Mouse (Mus musculus) layer of hippocampus, postnatal 36 days (tissue): ENCODE data around the gene Cldn4. TPM values are rescaled to one million over a fixed set of nuclear protein-coding genes. Genes with fewer than 3 reads are reported as not detected.
"Not testable (repeated sequence)": the region's sequence is repeated elsewhere in the genome, so short reads cannot be mapped to it uniquely, and the experiment has no call there.

Experiments
- DNase-seq, 2 experiments: peaks; one replicate each; pipeline ENCODE4 v3.0.0; 2022
- total RNA-seq, 2 experiments: library from RNA; stranded (reverse); gene quantifications; 2 replicates each; pipeline ENCODE4 v1.2.3; 2021

The Cldn4 gene
- total RNA-seq, 2 experiments from 2014 or later = not detected

DNA sequence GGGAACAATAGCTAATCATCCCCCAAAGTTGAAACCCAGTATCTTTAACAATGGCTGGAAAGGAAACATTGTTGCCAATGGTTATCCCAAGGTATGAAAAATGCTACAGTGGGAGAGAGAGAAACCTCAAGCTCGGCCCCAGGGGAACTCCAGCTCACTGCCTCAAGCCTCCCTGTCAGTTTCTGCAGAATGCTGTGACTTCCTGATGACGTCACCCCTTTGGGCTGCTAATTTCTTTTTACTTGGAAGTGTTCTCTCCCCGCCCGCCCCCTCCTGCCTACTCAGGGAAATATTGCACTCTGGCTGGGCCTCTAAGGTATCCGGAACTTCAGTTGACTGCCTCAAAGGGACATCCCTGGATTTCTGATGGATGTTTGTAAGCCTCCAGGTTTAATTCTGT, 16.8 kb upstream of the Cldn4 start:
- no peak for DNase-seq

DNA sequence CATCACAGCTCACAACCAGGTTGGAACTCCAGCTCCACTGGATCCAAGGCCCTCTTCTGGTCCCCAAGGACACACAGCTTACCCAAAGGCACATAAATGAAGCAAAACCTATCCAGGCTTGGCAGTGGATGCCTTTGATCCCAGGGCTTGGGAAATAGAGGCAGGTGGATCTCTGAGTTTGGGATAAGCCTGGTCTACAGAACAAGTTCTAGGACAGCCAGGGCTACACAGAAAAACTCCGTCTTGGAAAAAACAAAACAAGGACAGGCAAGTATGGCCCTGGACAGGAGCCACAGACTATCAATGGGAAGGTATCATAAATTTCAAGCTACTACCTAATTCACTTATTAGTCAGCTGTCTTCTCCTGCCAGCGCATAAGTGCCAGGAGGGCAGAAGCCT, 14.8 kb upstream of the Cldn4 start:
- no peak for DNase-seq

DNA sequence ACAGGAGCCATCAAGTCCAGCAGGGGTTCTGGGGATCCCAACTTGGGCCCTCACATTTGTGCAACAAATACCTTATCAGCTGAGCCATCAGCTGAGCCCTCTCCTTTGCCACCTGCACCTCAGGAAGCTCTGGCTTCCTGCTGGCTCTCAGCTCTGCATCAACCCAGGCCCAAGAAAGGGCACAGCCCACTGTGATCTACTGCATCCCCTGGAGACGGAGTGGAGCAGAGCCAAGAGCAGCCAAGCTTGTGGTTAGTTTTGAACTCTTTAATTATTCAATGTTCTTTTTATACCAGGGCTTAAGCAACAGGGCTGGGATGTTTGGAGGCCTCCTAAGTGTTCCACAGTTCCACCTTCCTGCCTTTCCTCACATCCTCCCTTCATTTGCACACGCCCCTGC, 13.7 kb upstream of the Cldn4 start:
- DNase-seq = no peak

DNA sequence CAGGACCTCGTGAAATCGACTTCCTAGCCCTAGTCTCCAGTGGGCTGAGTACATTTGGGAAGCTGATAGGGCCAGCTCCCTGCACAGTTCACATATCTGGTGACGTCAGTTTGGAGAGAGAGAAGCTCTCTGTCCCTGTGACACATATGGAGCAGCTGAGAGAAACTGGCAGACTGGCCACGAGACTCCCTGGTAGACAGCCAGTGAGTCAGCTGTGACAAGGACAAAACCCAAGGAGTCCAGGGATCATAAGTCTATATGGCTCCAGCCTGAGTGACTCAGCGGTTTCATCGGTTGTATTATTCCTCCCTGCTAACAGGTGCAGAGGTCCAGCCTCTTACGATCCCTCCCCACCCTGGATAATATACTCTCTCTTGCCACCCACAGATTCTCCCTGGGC, 12.4 kb upstream of the Cldn4 start:
- DNase-seq = no peak

DNA sequence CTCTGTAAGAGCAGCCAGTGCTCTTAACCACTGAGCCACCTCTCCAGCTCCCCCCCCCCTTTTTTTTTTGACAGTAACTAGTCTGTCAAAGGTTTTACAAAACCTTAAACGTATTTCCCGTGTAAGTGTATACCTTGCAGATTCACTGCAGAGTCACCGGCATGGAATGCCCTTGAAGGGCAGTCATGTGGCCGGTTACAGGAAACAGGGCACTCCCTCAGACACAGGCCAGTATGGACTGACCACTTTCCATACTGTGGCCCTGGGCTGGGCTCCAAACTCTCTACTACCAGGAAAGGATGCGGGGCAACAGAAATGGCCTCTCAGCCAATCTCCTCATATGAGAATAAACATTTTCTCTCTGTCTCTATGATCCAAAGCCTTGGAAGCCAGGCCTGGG, 8.8 kb upstream of the Cldn4 start:
- DNase-seq = no peak

DNA sequence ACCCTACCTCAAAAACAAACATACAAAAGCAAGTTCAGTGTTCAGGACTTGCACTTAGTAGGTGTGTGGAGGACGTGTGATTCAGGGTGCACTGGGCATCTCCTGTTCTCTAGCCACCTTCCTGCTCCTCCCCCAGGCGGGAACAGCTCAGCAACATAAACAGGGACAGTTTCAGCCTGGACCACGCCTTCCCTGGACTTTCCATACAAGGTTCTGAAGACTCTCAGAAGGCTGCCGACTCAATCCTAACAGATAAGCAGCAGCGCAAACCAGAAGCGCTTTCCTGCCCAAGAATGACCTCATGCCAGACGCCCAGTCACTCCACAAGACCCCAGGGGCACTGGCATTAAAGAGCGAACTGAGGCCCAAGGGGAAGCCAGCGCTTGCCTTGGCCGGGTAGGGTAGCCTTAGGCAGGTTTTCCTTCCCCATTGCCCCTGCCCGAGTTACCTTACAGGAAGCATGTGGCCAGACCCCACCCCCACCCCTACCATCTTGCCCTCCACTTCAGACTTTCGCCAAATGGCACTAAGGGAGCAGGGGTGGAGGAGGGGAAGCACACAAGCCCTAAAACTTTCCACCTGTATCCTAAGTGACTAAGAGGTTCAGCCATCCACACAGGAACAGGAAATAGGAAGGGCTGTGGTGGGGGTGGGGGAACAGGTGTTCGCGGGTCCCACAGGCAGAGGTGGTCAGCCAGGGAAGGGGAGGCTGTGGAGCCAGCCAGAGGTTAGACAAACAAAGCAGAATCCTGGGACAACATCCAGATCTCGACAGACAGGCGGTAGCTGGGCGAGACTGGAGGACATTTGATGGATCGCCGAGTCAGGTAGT, 4.5 kb upstream of the Cldn4 start:
- DNase-seq = no peak

DNA sequence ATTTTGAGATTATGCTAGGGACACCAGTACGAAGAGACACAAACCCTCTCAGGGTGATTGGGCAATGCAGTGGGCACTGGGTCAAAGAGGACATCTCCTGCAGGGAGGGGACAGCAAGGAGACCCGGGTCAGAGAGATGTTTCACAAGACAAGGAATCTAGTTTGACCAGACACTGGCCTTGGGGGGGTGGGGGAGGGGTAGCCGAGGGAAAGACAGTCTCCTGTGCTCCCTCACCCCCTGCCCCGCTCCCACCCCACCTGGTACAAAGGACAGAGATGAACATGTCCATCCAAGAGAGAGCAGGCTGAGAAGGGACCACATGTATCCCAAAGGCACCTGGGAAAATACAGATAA, 1.3 kb upstream of the Cldn4 start:
- DNase-seq = no peak

DNA sequence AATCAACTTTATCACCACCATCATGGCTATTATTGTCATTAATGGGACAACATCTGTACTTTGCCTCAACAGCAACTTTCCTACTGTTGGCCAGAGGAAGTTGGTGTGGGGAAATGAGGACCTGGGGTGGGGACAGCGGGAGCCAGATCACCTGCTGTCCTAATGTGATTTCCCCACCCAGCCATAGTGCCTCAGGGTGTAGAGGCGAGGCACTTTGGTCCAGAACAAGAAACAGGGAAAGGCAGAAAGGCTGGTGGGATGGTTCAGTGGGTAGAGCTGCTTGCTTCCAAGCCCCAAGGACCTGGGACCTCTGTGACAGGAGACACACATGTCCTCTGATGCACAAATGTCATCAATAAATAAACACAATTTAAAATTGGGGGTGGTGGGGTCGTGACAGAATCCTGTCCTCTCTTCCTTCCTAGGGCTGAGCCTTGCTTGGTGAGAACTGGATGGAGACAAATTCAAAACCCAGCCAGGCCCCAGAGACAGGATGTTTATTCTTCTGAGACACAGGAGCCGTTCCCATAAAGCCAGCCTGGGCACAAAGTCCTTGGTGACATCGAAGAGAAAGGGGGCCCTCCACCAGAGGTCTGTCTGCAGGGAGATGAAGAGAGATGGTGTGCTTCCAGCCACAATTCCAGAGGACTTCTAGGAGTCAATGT, 818 bp upstream of the Cldn4 start:
- DNase-seq = no peak

DNA sequence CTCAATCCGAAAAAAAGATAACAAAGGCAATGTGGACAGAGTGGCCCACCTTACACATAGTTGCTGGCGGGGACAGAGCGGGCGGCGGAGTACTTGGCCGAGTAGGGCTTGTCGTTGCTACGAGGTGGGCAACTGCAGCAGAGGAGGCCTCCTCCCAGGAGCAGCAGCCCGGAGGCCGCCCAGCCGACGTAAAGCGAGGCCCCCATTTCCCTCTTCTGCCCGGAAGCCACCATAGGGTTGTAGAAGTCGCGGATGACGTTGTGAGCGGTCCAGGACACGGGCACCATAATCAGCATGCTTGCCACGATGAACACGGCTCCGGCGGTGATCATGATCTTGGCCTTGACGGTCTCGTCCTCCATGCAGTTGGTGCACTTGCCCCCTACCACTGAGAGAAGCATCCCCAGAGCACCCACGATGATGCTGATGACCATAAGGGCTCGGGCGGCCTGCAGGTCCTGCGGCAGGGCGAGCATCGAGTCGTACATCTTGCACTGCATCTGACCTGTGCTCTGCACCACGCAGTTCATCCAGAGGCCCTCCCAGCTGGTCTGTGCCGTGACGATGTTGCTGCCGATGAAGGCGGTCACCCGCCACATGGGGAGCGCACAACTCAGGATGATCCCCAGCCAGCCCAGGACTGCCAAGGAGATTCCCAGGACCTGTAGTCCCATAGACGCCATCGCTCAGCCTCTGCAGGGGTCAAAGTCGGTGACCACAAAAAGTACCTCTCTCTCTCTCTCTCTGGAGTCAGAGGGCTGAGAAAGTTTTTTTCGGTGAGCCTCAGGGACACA, 474 bp downstream of the Cldn4 start:
- DNase-seq = no peak

DNA sequence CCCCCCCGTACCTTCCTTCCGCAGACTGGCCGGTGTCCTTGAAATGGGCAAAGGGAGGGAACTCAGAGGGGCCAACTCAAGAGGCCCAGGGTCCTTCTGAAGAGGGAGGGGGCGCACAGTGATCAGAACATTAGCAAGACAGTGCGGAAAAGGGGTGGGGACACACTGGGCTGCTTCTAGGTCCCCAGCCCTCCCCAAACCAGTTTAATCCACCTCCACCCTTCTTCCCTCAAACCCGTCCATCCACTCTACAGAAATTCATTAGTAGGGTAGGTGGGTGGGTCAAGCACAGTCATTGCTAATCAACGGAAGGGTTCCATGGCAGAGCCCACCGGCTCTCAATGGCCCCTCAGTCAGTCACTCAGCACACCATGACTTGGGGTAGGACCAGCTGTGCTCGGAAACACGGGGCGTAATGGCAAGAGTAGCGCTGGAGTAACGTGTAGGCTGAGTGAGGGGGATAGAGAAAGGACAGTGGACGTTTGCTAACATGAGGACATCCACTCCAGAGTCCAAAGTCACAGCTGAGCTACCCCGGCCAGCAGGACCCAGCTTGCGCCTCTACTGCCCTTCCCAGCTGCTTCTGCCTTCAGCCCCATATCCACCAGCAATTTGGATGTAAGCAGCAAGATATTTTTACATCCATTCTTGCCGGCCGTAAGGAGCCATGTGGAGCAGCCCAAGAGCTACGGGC, 1.3 kb downstream of the Cldn4 start:
- no peak for DNase-seq

DNA sequence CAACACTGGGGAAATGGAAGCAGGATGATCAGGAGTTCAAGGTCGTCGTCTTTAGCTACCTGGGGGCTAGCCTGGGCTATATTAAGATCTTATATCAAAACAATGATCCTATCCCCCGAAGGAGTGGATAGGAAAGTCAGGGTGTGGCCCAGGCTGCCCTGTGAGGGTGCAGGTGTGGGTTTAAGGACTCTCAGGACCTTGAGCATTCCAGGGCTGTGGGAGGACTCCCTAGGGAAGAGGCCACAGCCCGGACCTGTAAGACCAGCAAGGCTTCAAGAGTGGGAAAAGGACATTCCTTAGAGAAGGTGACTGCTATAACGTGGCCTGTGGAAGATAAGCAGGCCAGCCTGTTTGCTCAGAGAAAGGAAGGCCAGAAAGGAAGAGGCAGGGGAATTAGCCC, 2.6 kb downstream of the Cldn4 start:
- no peak for DNase-seq

DNA sequence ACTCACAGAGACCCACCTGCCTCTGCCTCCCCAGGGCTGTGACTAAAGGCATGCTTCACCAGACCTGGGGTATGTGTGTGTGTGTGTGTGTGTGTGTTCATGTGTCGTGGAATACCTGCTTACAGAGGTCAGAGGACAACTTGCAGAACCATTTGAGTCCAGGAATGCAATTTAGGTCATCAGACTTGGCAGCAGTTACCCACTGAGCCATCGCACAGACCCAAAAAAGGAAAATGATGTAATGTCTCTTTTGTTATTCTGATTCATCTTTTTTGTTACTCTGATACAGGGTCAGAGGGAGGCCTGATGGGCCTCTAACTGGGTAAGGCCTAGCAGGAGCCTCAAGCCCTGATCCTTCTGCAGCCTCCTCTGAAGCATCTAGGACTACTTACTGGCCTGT, 4.0 kb downstream of the Cldn4 start:
- no peak for DNase-seq

DNA sequence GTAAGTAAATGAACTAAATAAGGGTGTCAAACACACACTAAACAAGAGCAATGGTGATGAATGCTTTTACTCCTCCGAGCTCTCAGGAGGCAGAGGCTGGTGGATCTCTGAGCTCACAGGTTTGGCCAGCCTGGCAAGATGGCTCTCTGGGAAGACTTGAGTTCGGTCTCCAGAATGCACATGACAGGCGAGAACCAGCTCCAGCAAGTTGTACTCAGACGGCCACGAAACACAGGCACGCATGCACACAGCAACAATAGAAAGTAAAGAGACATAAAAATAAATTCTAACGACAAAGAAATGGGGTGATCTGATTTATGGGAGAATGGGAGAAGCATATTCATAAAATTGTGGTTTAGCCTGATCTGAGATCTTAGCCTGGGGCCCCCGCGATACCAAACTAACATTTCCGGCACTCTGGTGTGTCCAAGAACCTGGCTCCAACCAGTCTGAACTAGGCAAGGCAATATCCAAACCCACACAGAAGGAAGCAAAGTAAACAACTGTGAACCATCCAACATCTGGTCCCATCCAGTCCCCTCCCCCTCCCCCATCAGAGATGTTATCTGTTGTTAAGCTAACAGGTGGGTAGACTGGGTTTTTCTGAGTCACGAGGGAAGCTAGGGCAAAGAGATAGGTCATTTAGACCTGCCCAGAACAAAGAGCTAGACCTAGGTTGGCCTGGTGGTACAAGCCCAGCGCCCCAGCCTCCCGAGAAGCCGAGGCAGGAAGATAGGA, 5.1 kb downstream of the Cldn4 start:
- DNase-seq = no peak

DNA sequence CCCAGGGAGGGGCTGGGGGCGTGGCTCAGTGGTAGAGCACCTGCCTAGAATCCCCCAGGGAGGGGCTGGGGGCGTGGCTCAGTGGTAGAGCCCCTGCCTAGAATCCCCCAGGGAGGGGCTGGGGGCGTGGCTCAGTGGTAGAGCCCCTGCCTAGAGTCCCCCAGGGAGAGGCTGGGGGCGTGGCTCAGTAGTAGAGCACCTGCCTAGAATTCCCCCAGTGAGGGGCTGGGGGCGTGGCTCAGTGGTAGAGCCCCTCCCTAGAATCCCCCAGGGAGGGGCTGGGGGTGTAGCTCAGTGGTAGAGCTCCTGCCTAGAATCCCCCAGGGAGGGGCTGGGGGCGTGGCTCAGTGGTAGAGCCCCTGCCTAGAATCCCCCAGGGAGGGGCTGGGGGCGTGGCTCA, 7.2 kb downstream of the Cldn4 start:
- DNase-seq = not testable (repeated sequence)

DNA sequence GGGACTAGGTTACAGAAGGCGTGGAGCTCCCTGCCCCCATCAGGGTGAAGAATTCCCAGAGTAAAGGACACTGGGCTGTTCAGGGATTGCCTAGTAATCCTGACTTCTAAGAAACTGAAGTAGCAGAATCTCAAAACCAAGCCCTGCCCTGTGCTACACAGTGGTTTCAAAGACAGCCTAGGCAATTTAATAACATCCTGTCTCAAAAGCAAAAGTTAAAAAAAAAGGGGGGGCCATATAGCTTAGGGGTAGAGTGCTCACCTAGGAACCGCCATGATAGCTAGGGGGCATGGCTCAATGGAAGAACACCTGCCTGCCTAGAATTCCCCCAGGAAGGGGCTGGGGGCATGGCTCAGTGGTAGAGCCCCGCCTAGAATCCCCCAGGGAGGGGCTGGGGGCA, 7.7 kb downstream of the Cldn4 start:
- DNase-seq = no peak

DNA sequence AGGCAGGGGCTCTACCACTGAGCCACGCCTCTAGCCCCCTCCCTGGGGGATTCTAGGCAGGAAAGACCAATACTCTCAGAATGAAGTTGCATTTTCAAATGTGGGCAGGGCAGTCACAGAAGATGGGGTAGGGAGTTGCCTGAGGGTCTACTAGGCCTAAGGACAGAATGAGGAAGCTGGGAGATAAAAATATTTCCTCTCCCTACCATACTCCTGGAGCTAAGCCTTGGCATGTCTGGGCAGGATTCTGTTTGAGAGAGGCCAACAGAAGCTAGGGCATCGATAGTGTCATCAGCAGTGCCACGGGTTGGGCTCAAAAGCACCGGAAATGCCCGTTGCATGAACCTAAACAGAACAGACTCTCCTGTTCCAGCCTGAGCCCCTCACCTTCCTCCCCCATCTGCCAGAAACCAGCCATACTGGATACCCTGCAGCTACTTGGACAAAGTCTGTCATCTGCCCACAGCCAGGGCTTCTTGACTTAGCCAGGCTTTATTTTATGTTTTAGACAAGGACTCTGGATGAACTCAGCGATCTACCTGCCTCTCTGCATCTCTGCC, 10.0 kb downstream of the Cldn4 start:
- no peak for DNase-seq

DNA sequence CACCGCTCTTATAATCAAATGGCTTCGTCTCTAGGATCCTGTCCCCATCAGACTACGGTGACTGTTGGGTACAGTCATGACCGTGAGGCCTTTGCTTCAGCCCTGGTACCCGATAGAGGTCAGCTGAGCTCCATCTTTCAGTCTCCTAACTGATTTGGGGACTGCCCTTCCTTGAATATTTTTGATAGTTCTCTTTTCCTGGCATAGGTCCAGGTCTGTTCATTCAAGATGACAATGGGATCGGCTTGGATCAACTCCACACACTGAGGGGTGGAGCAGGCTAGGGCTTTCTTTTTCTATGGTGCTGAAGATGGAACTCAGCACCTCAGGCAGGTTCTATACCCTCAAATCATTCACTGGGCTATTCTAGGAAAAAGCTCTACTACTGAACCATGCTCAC, 10.7 kb downstream of the Cldn4 start:
- no peak for DNase-seq

DNA sequence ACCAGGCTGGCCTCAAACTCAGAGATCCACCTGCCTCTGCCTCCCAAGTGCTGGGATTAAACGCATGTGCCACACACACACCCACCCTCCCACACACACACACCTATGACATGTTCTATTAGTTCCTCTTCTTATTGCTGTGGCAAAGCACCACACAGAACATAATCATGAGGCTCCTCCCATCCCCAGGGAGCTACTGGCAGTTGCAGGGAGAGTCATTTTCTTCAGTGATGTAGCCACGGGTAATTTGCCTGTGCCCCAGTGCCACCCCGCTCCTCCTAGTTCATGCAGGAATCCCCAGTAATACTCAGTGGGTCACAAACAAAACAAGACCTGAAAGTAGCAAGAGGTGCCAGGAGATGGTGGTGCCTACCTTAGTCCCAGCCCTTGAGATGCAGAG, 12.1 kb downstream of the Cldn4 start:
- DNase-seq = no peak

DNA sequence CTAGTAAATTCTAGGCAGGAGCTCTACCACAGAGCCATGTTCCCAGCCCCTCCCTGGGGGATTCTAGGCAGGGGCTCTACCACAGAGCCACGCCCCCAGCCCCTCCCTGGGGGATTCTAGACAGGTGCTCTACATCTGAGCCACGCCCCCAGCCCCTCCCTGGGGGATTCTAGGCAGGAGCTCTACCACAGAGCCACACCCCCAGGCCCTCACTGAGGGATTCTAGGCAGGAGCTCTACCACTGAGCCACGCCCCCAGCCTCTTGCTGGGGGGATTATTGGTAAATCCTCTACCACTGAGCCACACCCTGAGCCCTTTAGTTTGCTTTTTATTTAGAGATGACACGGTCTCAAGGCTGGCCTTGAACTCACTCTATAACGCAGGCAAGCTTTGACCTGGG, 13.0 kb downstream of the Cldn4 start:
- not testable (repeated sequence) for DNase-seq

DNA sequence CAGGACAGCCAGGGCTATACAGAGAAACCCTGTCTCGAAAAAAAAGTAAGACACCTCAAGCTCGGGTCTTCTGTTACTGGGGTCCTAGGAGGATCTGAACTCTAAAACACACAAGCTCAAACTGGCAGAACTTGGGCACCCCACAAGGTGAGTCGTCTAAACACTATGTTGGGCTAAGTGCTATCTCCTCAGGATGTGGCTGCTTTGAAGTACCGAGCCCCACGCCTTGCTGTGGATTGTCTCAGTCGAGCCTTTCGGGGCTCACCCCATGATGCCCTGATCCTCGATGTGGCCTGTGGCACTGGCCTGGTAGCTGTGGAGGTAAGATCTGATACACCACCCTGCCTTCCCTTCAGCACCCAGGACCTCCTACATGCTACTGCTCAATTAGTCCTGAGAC, 13.5 kb downstream of the Cldn4 start:
- DNase-seq = no peak

DNA sequence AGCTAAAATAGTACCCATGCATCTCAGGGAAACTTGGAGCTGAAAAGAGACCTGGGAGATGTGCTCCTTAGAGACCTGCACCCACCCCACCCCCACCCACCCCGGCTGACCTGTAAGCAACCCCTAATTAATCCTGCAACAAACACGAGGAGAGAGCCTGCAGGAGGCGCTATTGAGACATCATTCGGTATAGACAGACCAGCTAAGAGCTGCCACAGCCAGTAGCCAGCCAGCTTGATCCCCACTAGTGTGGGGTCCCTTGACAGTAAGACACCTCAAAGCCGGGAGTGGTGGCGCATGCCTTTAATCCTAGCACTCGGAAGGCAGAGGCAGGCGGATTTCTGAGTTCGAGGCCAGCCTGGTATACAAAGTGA, 13.8 kb downstream of the Cldn4 start:
- DNase-seq = peak; percentile 10 to 14
